Mouse (Mus musculus) gastrocnemius, postnatal 4 days (tissue): ENCODE measurements around the gene Trpm5. TPM values are rescaled to one million over a fixed set of nuclear protein-coding genes. Genes with fewer than 3 reads are reported as not detected.

Experiments used
- DNase-seq, 2 experiments: peaks; one replicate each; pipeline ENCODE4 v3.0.0; 2021 to 2022; ENCODE audit warnings: low spot score in 2 of 2, mixed read lengths in 2 of 2
- total RNA-seq, 2 experiments: library from RNA; stranded (reverse); gene quantifications; 2 replicates each; pipeline ENCODE4 v1.2.3; 2021

Gene Trpm5
- total RNA-seq, 2 experiments from 2014 or later, result 10.0 to 10.3 TPM

DNA sequence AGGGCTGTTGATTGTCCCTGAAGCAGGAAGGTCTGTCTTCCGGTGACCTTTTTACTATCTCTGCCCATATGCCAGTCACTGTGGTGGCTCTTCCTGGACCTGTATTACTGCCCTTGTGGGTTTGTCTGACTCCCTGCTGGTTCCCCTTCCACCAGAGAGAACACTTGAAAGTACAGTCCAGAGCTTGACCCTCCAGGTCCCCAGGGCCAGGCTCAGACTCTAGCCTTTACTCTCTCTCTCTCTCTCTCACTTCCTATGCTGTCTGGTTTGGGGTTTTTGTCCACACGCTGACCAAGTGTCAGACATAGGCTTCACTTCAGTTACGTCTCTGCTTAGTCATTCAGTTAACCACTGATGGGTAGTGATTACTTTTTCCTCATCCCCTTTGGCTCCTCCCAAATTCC, 51.5 kb downstream of the Trpm5 start:
- DNase-seq, result no peak

DNA sequence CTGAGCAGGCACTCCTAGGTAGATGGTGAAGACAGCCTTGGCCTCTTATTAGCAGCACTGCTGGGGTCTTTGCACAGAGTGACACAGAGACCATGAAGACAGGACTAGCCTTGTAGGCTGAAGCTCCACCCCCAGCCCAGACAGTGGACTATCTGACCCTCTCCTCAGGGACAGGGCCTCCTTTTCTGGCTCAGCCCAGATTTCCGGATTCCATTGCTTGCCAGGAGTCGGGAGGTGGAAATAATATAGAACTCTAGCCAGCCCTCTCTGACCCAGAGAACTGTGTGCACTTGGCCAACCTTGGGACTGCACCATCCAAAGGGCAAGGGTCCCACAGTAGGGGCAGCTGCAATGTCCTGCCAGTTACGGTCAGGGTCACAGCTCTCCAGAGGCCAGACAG, 52.4 kb downstream of the Trpm5 start:
- no peak for DNase-seq

- no peak for DNase-seq
Measured at GRCm38 (mm10) chr7:143041138-143041822, 53.2 kb downstream of the Trpm5 start.

GRCm38 (mm10) chr7:143040561-143040960, 53.9 kb downstream of the Trpm5 start:
- DNase-seq, result no peak

DNA sequence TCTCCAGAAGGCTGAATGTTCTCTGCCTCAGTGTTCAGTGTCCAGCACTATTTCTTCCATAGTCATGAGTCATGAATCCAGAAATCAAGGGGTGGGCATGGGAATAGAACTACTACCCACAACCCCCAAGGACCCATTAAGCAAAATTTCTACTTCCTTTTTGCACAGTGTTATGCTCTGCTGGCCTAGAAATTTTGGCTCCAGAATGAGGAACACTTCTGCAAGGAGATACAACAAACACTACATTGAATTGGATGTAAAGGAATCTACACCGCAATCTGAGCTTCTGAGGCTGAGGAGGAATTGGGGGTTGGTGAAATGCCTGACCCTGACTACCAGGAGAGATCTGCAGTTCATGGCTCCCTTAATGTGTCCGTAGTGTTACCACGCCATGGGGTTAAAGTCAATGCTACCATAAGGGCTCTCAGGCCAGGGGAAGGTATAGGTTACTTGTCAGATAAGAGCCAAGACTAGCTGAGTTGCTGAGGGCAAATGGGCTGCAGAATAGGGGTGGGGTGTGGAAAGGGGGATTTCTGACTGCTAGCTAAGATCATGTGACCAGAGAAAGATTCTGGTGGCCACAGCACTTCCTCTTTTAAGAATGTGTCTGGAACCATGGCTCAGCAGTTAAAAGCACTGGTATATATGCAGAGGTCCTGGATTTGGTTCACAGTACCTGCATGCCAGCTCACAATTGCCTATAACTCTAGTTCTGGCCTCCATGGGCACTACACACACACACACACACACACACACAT, 56.1 kb downstream of the Trpm5 start:
- no peak for DNase-seq

DNA sequence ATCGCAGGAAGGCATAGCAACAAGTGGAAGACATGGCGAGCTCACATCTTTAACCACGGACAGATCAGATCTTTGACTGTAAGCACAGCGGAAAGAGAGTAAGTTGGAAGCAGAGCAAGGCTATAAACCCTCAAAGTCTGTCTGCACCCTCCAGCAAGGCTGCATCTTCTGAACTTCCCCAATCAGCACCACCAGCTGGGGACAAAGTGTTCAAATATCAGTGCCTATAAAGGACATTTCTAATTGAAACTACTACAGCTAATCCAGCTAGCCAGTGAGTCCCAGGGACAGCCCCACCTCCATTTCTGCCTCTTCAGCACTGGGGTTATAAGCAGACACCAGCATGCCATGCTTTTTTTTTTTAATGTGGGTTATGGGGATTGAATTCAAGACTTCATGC, 57.1 kb downstream of the Trpm5 start:
- DNase-seq, result no peak

DNA sequence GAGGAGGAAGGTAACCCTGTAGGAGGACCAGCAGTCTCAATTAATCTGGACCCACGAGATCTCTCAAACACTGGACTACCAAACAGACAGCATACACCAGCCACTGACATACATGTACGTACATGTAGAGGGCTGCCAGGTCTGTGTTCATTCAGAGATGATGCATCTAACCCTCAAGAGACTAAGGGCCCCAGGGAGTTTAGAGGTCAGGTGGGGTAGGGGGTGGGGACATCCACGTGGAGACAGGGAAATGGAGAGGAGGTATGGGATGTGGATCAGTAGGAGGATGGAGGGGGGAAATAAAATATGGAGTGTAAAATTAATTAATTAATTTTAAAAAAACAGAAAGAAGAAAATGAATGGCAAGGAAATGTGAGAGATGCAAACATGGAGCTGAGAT, 57.7 kb downstream of the Trpm5 start:
- DNase-seq, result no peak

- DNase-seq, result no peak
Measured at GRCm38 (mm10) chr7:143034519-143035450, 59.7 kb downstream of the Trpm5 start.

DNA sequence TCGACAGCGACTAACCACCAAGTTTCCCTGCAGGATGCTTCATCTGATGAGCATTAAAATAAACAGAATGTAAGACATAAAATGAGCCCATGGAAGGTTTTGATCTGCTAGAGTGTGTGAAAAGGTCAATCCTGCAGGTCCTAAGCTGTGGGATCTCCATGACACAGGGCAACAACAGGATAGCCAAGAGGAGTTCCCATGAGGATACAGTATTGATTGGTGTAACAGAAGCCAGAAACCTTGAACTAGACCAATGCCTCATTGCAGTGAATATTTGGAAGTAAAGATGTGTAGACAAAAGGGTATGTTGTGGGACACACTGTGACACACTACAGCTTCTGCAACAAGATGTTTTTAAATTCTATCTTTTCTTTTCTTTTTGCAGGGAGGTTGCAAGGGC, 60.3 kb downstream of the Trpm5 start:
- no peak for DNase-seq

DNA sequence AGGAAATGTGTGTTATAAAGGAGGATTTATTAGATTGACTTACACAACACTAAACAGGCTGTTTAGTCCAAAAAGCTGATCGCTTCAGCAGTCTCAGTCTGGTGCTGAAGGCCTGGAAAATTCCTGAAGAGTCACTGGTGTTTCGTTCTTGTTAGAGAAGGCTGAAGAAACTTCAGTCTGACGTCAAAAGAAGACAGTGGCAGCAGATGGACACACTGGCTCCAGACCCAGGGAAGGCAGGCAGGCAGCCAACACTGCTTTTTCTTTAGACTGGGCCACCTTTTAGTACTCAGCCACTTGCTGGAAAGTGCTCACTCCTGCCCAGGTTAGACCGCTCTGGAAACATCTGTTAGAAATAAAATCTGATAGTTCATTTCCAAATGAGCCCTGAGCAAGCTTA, 60.9 kb downstream of the Trpm5 start:
- no peak for DNase-seq

GRCm38 (mm10) chr7:143031816-143032215, 62.6 kb downstream of the Trpm5 start:
- no peak for DNase-seq

GRCm38 (mm10) chr7:143027196-143027595, 67.2 kb downstream of the Trpm5 start:
- DNase-seq, result no peak

DNA sequence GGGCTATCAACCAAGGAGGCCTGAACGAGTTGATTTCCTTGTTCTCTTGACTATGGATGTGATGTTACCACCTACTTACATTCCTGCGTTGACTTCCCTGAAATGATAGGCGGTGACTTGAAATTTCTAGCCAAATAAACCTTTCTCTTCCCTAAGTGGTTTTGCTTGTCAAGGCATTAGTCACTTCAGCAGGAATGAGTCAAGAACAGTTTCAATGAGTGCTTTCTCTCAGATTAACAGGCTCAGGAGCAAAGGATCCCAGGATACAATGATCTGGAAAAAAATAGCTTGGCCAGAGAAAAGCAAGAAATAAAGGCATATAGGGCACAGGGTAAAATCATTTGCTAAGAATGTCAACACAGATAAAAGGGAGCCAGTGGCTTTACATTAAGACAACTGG, 68.9 kb downstream of the Trpm5 start:
- no peak for DNase-seq

- DNase-seq, result no peak
Measured at GRCm38 (mm10) chr7:143024293-143024692, 70.1 kb downstream of the Trpm5 start.

- no peak for DNase-seq
Measured at GRCm38 (mm10) chr7:143023499-143023898, 70.9 kb downstream of the Trpm5 start.

- no peak for DNase-seq
Measured at GRCm38 (mm10) chr7:143021356-143022164, 72.9 kb downstream of the Trpm5 start.

GRCm38 (mm10) chr7:143020764-143021163, 73.7 kb downstream of the Trpm5 start:
- DNase-seq, result no peak

- DNase-seq, result no peak
Measured at GRCm38 (mm10) chr7:143020040-143020439, 74.4 kb downstream of the Trpm5 start.
